Mouse (Mus musculus) kidney, postnatal 25 days (tissue): ENCODE measurements around the gene Slc15a1.
A peak's percentile ranks its signal among the peaks of the same experiment; 100 is the strongest.

Experiments used
- DNase-seq, 2 experiments: peaks; one replicate each; pipeline ENCODE4 v3.0.0; 2021; ENCODE audit warnings: mixed read lengths in 2 of 2

The Slc15a1 gene

DNA sequence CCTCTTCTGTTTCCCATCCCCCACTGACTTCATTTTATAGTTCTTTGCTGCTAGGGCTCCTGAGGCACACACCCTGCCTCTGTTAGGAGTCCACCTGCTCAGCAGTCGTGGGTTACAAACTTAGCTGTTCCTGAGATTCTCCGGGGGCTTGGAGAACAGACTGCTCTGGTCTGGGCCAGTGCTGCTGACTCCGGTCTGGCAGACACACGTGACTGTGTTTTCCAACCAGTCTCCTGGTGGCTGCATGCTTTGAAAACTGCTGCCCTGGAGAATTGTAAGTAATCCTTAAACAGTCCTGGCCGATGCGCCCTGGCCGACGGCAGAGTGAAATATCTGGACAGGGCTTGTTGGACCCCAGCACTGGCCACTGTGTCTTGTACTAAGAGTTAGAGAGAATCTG, 12.7 kb downstream of the Slc15a1 start:
- DNase-seq, result peak; percentile 34 to 75

GRCm38 (mm10) chr14:121485722-121486121, 19.3 kb downstream of the Slc15a1 start:
- DNase-seq, result no peak

DNA sequence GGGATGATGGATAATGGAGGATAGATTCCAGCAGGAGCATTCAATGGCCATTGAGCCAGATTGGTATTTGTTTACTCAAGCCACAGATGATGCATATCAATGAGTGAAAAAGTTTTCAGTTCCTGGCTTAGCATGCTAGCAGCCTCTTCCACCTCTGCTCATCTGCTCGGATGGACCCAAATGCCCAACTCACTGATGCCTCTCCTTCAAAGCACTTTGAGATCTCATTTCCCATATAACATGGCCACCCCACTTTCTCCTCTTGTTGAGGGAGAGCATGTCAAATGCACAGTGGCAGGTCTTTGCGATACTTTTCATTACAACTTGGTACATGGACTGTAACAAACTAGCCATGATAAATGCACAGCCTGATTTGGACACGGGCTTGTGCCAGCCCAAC, 20.6 kb downstream of the Slc15a1 start:
- no peak for DNase-seq

DNA sequence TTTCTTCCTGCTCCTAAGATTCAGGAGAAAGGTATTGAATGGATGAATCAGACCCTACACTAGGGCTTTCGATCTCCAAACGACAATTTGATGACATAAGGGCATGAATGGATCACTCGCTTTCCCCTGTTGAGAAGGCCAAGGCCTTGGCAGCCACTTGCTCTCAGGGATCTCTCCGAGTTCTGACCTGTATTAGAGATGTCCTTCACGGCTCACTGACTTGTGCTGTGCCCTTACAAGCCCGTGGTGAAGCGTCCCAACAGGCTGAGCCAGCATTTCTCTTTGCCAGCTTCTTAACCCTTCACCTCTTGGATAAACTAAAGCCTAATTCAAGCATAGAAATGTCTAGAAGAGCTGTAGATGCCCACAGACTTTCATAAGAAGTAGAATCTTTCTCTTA, 22.9 kb downstream of the Slc15a1 start:
- DNase-seq, result peak; percentile 46 to 75

DNA sequence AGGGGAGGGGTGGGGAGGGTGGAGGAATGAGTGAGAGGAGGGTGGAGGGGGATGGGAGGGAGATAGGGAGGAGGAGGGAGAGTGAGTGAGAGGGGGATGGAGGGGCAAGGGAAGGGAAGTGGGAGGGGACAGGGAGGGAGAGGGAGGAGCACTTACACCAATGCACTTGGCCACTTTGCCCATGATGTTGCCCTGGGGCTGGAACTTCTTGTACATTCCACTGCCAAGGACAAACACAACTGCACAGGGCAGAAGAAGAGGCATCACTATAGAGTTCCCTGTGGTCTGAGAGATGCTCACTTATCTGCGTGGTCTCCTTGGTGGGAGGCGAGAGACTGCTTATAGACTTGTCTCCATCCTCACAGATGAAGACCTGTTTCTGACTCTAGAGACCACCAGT, 23.5 kb downstream of the Slc15a1 start:
- peak; percentile 18 to 55 for DNase-seq

DNA sequence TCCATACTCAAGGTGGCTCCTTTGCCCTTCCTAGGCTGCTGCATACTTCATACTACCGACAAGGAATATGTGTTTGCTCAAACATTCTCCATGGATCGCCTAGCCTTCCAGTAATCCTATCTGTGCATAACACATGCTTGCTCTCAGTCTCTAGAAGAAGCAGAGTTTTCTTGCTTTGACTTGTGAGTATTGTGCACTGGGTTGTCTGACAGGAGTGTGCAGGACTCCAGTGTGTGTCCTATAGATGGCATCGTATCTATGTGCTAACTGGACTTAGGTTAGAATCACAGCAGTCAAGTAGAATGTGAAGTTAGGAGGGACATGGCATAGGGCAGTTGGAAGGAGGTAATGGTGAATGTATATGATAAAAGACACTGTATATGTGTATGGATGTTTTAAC, 26.0 kb downstream of the Slc15a1 start:
- no peak for DNase-seq

DNA sequence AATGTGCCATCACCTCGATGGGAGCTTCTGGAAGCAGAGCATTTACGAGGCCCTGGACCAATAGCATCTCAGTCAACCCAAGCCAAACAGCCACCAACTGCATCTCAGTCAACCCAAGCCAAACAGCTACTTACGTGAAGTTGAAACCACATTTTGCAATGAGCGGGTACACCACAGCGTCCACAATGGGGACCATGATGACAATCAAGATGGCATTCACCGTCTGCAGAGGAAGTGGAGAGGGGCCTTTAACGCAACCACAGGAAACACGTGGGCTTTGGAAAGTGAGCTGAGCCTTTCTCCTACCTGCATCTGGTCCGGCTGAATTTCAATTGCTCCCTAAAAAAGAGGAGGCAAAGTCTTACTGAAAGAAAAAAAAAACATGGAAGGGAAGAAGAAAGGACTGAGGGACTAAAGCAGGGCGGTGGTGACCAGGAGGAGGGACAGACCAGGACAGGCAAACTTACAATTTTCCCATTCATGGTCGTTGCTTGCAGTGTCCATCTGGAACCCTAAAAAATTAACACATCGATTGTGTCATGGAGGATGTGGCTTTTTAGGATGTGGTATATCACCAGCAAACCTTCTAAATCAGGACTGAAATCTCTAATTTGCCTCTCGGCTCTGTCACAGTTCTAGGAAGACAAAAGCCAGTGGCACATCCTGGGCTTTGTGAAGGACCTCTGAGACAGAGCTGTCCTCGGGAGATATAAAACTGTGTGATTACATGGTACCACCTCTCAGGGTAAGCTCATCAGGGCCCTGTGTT, 26.9 kb downstream of the Slc15a1 start:
- DNase-seq, result no peak

GRCm38 (mm10) chr14:121473869-121474268, 31.2 kb downstream of the Slc15a1 start:
- no peak for DNase-seq

DNA sequence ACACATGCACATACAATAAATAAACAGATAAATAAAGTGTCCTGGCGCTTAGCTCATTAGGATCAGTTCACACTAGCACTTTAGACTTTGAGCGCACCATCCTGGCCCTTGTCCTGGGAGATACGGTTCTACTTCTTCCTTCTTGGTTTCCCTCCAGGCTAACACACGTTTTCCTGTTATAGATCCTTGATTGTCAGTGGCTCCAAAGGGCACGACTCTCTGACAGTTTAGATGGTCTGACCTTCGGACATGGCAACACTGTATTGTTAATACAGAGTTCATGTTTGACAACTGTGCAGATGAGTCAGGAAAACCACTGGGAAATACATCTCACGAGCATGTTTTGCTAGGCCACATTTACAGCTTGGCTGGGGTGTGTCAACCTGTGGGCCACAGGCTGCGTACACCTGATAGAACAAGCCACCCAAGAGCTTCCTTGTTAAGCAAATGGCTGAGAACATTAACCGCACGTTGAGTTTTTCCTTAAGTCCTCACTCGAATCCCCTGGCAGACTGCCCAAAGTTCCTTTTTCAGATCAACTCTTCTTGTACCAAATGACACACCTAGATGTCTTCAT, 33.4 kb downstream of the Slc15a1 start:
- peak in 1 of 2 experiments; percentile 17 for DNase-seq

DNA sequence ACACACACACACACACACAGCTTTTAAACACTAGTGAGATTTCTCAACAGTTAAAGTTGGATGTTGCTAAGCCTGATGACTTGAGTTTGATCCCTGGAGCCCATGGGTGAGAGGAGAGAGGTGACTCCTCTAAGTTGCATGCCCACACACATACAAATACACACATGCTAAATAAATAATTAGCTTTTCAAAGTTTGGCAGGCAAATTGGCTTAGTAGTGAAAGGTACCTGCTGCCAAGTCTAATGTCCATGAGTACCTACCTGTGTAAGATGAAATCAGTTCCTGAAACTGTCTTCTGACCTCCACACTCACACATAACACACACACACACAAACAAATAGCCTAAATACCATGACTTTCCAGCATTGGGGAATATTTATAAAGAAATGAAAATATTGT, 35.5 kb downstream of the Slc15a1 start:
- DNase-seq, result no peak

- no peak for DNase-seq
Measured at GRCm38 (mm10) chr14:121467646-121468045, 37.4 kb downstream of the Slc15a1 start.

- no peak for DNase-seq
Measured at GRCm38 (mm10) chr14:121466501-121466900, 38.6 kb downstream of the Slc15a1 start.

DNA sequence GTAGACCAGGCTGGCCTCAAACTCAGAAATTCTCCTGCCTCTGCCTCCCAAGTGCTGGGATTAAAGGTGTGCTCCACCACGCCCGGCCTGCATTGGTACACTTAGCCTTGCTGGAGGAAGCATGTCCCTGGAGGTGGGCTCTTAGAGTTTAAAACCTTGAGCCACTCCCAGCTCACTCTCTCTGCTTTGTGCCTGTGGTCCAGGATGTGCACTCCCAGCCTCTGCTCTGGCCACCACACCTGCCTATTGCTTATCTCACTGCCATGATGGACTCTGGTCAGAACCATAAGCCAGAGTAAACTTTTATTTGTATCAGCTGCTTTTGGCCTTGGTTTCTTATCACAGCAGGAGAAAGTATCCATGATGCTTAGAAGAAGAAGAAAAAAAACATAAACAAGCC, 40.7 kb downstream of the Slc15a1 start:
- no peak for DNase-seq

GRCm38 (mm10) chr14:121462756-121463155, 42.3 kb downstream of the Slc15a1 start:
- DNase-seq, result no peak

DNA sequence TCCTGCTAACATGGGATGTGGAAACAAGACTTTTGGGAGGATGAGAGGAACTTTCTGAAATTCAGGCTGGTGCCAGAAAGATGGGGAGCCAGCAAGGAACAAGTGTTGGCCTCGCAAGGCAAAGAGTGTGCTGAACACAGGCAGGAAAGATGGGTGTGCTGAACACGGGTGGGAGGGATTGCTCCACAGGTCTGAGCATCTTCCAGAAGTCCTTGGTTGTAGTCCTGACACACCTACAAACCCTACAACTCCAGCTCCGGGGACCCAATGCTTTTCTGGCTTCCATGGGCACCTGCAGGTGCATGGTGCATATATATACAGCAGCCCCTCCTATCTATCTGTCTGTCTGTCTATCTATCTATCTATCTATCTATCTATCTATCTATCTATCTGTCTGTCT, 44.1 kb downstream of the Slc15a1 start:
- DNase-seq, result no peak

DNA sequence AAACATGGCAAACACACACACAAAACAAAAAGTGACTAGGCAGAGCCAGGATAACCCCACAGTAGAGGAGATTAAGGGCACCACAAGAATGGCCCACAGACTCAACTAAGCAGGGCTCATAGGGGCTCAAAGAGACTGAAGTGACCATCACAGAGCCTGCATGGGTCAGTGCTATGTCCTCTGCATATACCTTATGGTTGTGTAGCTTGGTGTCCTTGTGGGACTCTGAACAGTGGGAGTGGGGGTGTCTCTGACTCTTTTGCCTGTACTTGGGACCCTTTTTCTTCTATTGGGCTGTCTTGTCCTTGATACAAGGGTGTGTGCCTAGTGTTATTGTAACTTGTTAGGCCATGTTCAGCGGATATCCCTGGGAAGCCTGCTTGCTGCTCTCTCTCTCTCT, 46.5 kb downstream of the Slc15a1 start:
- DNase-seq, result no peak

- DNase-seq, result no peak
Measured at GRCm38 (mm10) chr14:121457536-121457935, 47.5 kb downstream of the Slc15a1 start.

- DNase-seq, result peak in 1 of 2 experiments; percentile 27
Measured at GRCm38 (mm10) chr14:121456416-121457285, 48.4 kb downstream of the Slc15a1 start.

GRCm38 (mm10) chr14:121455976-121456375, 49.1 kb downstream of the Slc15a1 start:
- DNase-seq, result no peak

DNA sequence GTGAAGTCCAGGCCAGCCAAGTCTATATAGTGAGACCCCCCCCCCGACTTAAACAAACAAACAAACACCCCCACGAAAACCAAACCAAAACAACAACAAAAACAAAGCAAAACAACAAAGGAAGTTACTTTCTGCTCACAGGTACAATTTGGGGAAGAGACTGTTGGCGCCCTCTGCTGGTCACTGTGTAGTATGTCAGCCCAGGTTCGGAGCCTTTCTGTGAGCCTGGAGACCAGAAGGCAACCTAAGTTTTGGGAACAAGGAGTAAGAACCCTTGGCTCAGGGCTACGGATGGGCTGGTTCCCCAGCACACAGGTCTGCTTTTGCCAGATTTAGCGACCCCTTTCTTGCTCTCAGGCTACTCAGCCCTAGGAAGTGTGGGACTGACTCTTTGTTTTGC, 49.5 kb downstream of the Slc15a1 start:
- DNase-seq, result peak; percentile 56 to 70

DNA sequence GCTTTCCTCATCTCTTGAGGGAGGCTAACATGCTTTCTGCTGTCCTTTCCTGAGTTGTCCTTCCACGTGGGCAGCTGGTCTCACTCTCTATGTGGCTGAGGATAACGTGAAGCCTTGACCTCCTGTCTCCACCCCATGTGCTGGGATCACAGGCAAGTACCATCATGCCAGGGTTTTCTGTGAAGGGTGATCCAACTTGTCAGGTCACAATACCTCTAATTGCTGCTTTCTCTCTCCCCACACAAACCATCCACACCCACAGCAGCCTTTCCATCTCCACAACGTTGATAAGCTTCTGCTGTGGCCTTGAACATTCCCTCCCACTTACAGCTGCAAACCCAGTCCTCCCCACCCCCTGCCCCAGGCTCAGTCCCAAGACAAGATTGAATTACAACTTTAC, 51.9 kb downstream of the Slc15a1 start:
- no peak for DNase-seq

- no peak for DNase-seq
Measured at GRCm38 (mm10) chr14:121452227-121452626, 52.8 kb downstream of the Slc15a1 start.

DNA sequence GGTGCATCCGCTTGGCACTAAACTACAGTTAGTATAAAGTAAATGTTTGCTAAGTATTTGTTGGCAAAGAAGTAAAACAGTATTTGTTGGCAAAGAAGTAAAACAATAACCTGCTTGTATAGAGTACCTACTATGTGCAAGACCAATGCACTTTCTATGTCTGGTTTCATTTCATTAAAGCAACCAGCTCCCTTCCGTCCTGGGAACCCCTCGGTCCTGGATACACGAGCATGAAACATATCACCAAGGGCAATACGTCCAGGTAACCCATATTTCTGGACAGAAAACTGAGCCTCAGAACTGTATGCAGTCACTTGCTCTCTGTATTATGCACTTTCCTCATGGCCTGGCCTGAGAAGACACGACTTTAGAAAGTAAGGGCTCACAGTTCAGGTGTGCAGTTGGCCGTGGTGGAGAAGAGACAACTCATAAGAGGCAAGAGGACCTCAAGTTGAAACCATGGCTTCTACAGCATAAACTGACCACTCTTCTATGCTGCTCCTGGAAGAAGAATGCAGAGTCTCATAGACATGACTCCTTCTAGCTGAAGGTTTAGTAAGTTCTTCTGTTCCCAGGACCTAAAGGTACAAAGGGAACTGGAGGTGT, 53.5 kb downstream of the Slc15a1 start:
- no peak for DNase-seq
